Mouse (Mus musculus) heart, adult 8-10 months (tissue): ENCODE results near the gene Wee1. TPM values are rescaled to one million over a fixed set of nuclear protein-coding genes. Genes with fewer than 3 reads are reported as not detected.
"Not testable (repeated sequence)": the region's sequence is repeated elsewhere in the genome, so short reads cannot be mapped to it uniquely, and the experiment has no call there.

Experiments used
- DNase-seq: peaks from one replicate; pipeline ENCODE4 v3.0.0; 2022; ENCODE audit warnings: low spot score
- total RNA-seq, 4 experiments: library from RNA; stranded (reverse); gene quantifications; 2 replicates each; pipeline ENCODE4 v1.2.4; 2022

The Wee1 gene
- 10 to 100 TPM in 2 of 4 experiments, 1 to 10 TPM in 2; 9.4 to 15.2 (median 11.6) TPM for total RNA-seq

DNA sequence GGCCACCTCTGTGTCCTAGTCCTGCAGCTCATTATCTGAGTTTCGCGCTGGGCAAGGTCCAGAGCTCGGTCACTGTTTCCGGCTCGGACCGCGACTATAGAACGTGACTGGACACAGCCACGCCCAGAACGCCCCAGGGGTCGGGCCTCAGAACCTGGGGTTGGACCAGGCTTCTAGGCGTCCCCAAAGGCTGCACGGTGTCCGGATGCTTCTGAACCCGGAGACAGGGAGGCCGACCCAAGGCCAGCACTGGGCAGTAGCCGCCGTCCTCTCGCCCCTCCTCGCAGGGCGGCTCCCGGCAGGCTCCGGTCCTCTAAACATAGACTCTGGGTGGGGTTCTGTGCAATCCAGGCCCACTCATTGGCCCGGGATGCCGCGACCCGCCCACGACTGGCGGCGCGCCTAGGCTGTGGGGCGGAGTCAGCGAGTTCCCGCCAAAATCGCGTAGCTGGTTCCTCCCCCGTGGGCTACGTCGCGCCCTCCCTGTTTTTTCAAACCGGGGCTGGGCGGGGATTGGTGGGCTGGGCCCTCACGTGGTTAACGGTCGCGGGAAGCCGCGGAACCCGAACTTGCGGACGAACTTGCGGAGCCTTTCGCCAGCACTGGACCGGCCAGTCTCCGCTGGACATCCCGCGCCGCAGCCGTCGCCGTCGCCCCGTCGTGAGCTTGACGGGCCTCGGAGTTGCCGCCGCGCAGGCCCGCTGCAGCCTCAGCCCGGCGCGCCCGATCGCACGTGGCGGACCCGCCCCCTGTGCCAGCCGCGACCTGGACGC lies at the start of gene Wee1:
Gene Wee1, plus strand, starts transcription at position 531 of the 773 bp plus-strand sequence.
- peak; percentile 99 for DNase-seq

DNA sequence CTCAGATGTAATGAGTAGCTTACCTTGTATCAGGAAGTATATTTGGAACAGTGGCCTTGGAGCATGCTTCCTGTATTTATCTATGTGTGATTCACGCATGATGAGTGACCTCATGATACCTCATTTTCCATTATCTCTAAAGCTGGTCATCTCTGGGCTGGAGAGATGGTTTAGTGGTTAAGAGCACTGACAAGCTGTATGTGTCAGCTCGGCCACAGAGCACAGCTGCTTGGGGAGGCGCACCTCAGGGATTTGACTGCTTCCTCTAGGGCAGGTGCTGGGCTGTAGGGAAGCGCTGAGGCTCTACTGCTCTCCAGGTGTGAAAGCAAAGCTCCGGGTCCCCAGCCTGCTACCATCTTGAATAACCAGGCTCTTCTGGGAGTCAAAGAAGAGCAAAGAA lies 43.7 kb upstream of the Wee1 start:
- no peak for DNase-seq

GRCm38 (mm10) chr7:110083386-110084165 lies 38.3 kb upstream of the Wee1 start:
- DNase-seq = peak; percentile 48

DNA sequence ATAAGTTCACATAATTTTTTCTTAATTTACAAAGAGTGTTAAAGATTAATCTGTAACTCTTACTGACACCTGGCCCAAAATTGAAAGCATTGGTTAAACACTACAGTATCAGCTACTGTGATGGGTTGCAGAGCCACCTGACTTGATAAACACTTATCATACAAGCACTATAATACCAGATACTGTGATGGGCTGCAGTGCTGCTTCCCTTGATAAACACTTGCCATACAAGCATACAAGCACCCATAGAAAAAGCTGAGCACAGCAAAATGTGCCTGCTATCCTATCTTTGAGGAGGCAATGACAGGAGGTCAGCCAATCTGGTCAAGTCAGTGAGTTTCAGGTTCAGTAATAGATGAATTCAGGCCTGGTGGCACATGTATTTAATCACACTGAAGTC lies 36.6 kb upstream of the Wee1 start:
- DNase-seq = no peak

DNA sequence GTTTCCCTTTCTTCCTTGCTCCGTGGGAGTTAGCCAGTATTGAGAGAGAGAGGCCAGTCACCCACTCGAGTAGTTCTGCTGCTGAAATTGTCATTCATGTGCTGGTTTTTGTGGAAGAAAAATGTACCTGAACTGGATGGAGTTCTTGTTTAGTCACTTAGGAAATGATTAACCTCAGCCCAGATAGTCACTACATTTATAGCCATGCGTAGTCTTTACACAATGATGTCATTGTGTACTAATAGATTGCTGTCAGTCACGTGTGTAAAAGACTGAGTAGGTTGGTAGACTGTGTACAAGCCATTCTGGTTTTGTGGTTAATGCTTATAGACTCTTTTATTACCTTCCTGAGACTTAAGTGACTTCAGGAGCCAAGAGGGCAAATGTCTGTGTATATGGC lies 33.9 kb upstream of the Wee1 start:
- no peak for DNase-seq

- no peak for DNase-seq
Measured at GRCm38 (mm10) chr7:110091670-110092069, 30.2 kb upstream of the Wee1 start.

DNA sequence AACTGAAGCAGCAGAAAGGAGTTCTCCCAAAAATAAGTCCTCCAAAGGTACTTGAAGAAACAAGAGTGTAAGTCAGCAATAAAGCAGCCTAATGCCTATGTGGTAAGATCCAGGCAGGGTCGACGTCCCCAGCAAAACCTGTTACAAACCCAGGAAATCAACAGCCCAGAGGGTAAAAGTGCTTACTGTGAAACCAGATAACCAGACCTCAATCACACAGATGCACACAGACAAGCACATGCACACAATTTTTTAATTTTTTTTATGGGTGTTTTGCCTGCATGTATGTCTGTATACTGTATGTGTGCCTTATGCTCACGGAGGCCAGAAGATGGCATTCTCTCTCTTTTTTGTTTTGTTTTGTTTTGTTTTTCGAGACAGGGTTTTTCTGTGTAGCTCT lies 25.5 kb upstream of the Wee1 start:
- no peak for DNase-seq

DNA sequence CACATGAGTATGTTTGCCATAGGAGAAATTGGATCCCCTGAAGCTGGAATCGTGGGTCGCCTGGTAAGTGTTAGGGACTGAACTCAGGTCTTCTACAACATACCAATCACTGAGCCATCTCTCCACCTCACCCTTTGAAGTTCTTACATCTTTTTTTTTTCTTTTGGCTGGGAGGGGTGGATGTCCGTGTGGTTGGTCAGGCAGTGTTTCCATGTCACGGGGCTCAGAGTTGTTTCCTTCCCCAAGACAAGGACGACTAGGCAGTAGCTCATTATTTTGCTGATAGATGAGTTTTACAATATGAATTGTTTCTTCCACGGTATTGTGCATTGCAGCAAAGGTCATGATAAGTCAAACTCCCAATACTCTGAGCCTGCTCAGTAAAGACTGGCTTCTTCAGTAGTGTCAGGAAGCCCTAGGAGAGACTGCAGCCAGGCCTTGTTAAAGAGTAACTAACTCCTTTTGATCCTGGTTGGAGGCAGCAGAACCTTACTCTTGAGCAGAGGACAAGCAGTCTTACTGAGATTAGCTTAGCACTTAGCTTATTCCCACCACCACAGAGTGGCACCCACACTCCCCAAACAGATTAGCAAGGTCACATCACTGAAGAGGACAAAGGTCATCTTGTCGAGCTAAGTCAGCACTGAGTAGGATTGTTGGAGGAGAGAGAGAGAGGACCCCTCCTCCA lies 24.6 kb upstream of the Wee1 start:
- DNase-seq = no peak

DNA sequence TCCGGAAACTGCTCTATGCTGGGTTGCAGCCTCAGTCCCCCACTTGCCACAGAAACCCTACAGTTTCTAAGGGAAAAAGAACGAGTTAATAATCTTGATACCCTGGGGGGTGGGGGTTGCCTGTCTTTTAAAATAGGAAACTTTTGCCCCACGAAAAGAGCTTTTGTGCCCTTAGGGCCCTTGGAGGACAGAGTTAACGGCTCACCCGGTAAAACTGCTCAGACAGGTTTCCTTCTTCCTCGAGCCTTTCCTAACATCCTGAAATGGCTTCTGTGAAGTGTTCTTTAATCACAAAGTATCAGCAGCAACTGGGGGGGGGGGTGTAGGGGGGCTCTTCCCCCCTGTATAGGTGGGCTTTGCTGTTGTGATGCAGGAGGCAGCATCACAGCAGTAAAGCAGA lies 21.0 kb upstream of the Wee1 start:
- no peak for DNase-seq

DNA sequence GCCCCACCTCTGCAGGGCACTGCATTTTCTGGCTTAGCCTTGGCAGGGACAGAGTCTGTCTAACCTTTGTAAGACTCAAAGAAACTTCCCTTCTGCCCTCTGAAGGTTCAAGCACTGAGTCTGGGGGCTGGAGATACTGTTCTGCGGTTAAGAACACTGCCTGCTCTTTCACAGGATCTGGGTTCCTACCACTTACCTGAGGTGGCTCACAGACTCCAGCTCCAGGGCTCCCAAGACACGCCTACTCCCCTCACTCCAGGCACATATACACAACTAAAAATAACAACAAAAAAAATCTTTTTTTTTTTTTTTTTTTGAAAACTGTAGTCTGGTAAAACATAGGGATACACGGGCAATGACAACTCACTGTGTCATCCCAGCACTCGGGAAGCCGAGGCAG lies 20.6 kb upstream of the Wee1 start:
- no peak for DNase-seq

DNA sequence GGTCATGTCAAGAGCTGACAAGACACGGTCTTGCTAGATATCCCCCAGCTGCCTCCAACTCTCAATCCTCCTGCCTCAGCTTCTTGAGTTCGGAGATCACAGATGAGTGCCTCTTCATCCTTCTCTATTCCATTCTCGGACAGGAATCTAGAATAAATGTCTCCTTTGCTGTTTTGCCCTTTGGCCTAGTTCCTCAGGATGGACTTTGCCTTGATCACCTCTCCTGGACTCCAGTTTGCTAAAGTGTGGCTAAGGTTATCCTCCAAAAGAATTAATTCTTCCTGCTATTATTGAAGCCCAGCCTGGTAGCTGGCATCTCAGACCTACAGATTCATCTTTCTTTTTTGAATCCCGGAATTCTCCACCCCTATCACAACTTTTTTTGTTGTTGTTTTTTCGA lies 16.8 kb upstream of the Wee1 start:
- no peak for DNase-seq

GRCm38 (mm10) chr7:110106633-110107032 lies 15.2 kb upstream of the Wee1 start:
- no peak for DNase-seq

- DNase-seq = not testable (repeated sequence)
Measured at GRCm38 (mm10) chr7:110108524-110108923, 13.3 kb upstream of the Wee1 start.

DNA sequence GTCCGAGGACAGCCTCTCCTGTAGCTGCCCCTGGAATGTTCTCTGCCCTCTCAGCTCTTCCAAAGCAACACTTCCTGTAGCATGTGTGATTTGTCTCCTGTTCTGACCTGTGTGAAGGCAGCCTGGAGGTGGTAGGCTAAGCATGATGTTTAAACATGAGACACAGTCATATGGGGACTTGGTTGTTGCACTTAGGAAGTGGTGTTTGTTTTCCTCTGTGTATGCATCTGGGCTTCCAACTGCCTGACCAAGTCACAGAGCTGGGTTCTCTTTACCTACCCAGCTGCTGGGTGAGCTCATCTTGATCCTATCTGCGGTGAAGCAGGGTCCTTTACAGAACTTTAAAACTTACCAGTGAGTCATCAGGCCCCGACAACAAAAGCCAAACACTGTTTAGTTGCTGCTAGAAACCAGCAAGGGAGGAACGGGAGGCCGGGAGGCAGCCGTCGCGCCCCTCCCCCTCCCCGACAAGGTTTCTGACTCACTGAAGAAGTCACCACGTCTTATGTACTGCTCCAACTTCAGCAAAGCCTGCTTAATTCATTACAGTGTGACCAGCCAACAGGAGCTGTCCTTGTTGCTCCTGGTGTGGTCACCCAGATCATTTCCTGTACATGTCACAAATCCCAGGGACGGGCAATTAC lies 12.8 kb upstream of the Wee1 start:
- peak; percentile 59 for DNase-seq

GRCm38 (mm10) chr7:110110061-110110656 lies 11.7 kb upstream of the Wee1 start:
- no peak for DNase-seq

DNA sequence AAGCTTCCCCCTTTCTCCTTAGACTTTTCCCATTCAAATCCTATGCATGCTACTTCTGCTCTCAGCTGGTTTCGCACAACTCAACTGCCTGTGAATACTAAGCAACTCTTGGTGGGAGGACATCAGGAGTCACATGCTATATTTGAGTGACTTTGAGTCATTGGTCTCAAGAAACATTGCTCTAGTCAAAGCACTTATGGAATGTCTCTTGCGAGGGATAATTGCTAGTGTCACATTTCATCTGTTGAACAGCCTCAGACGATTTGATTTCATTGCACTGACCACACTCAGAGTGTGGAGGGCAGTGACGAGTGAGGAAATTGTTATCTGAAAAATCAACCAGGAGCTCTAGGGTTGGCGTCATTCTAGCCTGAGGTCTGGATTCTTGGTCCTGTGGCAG lies 7.1 kb upstream of the Wee1 start:
- DNase-seq = no peak

- DNase-seq = peak; percentile 92
Measured at GRCm38 (mm10) chr7:110116731-110117291, 5.0 kb upstream of the Wee1 start.

DNA sequence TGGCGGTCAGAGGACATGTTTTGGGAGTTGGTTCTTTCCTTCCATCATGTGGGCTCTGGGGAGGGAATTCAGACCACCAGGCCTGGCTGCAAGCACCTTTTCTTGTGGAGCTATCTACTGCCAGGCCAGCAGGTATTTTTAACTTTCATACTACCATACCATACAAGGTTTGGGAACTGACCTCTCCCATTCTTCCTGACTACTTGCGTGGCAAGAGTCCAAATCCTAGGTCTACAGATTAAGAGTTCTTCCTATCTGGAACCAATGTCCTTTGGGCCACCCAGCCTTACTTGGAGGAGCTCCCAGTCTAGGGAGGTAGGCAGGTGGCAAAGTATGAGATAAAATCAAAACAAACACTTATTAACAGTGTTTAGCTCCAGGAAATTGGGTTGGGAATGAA lies 3.4 kb upstream of the Wee1 start:
- peak; percentile 61 for DNase-seq

DNA sequence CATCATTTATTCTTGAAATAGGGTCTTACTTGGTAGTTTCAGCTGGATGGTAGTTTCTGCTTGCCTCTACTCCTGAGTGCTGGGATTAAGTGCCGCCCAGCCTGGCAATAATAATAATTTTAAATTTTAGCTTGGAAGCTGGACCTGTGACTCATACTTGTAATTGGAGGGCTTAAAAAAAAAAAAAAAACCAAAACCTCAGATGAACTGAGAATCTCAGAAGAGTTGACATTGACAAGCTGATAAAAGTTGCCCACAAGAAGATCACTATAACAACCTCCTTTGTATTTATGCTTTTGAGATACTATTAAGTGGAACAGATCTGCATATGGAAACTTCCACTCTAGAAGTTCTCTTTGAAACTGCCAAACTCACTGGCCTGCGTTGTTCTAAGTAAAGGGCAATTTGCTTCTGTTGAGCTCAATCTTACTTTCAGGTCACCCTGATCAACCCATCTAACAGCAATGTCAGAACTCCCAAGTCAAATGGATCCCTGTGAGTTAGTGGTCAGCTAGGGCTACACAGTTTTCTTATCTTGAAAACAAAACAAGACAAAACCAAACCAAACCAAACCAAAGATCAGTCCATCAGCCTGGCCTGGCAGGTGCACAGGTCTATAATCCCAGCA lies 1.6 kb upstream of the Wee1 start:
- peak; percentile 6 for DNase-seq

DNA sequence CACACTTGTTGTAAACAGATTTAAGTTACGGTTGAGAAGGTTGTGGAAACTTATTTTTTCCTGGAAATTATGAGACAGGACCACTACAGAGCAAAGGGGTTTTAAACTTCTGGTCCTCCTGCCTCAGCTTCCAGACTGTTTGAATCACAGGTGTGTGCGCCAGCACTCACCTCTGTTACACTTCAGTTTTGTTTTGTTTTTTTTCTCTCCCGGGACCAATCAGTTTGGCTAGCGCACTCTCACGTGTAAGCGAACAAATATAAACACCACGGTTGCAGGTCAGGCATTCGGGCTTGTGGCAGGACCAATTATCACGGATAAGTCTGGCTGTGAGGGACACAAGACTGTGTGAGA lies 707 bp upstream of the Wee1 start:
- DNase-seq = no peak

- no peak for DNase-seq
Measured at GRCm38 (mm10) chr7:110122289-110122564, 381 bp downstream of the Wee1 start.
